19 mouse cellular contexts compared by ENCODE assay signal in genomic region chr9:79035677-79036076, GRCm38 (mm10).
DNase-seq lines count a peak whose midpoint lies in the region; TF ChIP-seq lines count a peak whose summit lies in the region.
"Had no signal": no experiment of that assay in that cellular context is flagged by ENCODE, and none has a peak within 500 bp of the region (broad histone marks: within the 10 kb centered on the region; RNA-seq: fewer than 3 reads in every experiment).

No protein-coding gene starts in this region.

- peak; percentile 17 for DNase-seq in cerebellum, adult 11 months
- DNase-seq in cerebellum, adult 2 months, result peak; percentile 24 to 76
- DNase-seq in cerebellum, postnatal 10 days, result peak; percentile 38 to 53
- no peak for DNase-seq in lung, postnatal 10 days
- DNase-seq in layer of hippocampus, postnatal 36 days, result no peak
- no peak for DNase-seq in ovary, postnatal 14 days (ENCODE audit: low spot score)
- DNase-seq: adrenal gland, postnatal 14 days; embryo, embryonic 11 days; gastrocnemius, adult 2 months; gastrocnemius, postnatal 25 days; heart, postnatal 10 days; heart, postnatal 4 days; kidney, adult 9 months had no signal

- no peaks in the 10 kb centered on the region for H3K27me3 ChIP-seq in cerebellum, adult 2 months (ENCODE audit: control insufficient read depth, insufficient read depth, low read length)
- H3K27me3 ChIP-seq: CH12.LX; embryonic facial prominence, embryonic 15.5 days; forebrain, embryonic 15.5 days; hindbrain, embryonic 12.5 days had no signal

- H3K4me1 ChIP-seq in cerebellum, adult 2 months (ENCODE audit: control insufficient read depth, insufficient read depth, low read length), result peaks cover 14% of the 10 kb centered on the region; the same call in 1 of the 2 replicates
- H3K4me1 ChIP-seq: embryonic facial prominence, embryonic 15.5 days; forebrain, embryonic 10.5 days; forebrain, embryonic 15.5 days; hindbrain, embryonic 12.5 days had no signal

- TF ChIP-seq CTCF in cerebellum, adult 2 months (IDR thresholded peaks at IDR 0.05; ENCODE audit: borderline replicate concordance, insufficient read depth, low read depth, low read length), result no peak

- H3K4me3 ChIP-seq in cerebellum, adult 2 months (replicated peaks; ENCODE audit: insufficient read depth, low read depth, low read length), result no peak overlapping the region
- H3K4me3 ChIP-seq: embryonic facial prominence, embryonic 15.5 days; erythroblast, embryonic 14.5 days; forebrain, embryonic 10.5 days; forebrain, embryonic 15.5 days; gastrocnemius, adult 2 months; hindbrain, embryonic 12.5 days had no signal

- WGBS in cerebellum, adult 2 months, result 9% methylated on average over 2 of the region's 2 CpGs

- no peak overlapping the region for H3K27ac ChIP-seq in cerebellum, adult 2 months (ENCODE audit: insufficient read depth, low read length)
- H3K27ac ChIP-seq: embryonic facial prominence, embryonic 15.5 days; forebrain, embryonic 10.5 days; forebrain, embryonic 15.5 days; gastrocnemius, adult 2 months; hindbrain, embryonic 12.5 days had no signal

- TF ChIP-seq POLR2A in cerebellum, adult 2 months (IDR thresholded peaks at IDR 0.05; ENCODE audit: borderline replicate concordance, insufficient read depth, low read length), result no peak

Comparison
In these comparisons a context has a peak if more than half of its experiments do, and no peak if none do; other contexts are left out.
1. DNase-seq: peak in cerebellum, adult 11 months (single experiment), cerebellum, adult 2 months (2 of 2) and cerebellum, postnatal 10 days (2 of 2); none in lung, postnatal 10 days (single experiment), layer of hippocampus, postnatal 36 days (0 of 2) and ovary, postnatal 14 days (single experiment).